Mouse (Mus musculus): ENCODE results near the gene Arhgap40. TPM values are rescaled to one million over a fixed set of nuclear protein-coding genes. Genes with fewer than 3 reads are reported as not detected.

Gene Arhgap40
- not detected for total RNA-seq (2022)

DNA sequence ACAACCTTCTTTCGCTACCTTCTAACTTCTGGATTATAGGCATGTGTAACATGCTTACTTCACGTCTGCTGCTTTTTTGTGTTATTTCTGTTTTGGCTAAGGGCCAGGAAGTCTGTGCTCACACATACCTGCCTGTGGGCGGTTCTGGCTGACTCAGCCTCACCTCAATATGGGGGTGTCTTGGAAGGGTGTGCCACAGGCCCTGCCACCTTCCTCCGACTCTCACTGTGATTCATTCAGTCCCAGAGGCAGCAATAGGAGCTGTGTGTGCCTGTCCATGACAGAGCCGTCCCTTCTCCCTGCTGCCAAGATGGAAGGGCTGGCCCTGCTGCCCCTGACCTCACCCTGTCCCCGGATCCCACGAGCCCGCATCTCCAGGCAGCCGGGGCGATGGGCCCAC lies at the start of gene Arhgap40:
Gene Arhgap40, plus strand, starts transcription at position 269 of the 400 bp plus-strand sequence.
- no peak for DNase-seq (ENCODE audit: low spot score in 2 of 2)

DNA sequence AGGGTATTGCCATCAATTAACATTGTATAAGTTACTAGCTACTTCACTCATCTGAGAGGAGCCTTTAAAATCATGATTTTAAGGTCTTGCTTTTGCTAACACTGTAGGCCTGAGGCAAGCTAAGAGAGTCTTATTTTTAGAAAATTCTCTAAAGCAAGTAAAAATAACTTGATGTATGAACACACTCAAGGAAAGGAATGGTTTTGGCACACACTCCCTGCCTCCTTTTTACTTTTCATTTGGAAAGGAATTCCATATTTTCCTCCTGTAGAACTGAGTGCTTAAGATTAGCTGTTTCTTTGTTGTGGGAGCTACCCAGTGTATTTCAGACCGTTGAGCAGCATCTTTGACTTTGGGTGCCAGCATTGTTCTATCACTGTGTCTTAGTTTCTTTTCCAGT lies 38.4 kb upstream of the Arhgap40 start:
- DNase-seq (ENCODE audit: low spot score in 2 of 2), result no peak

DNA sequence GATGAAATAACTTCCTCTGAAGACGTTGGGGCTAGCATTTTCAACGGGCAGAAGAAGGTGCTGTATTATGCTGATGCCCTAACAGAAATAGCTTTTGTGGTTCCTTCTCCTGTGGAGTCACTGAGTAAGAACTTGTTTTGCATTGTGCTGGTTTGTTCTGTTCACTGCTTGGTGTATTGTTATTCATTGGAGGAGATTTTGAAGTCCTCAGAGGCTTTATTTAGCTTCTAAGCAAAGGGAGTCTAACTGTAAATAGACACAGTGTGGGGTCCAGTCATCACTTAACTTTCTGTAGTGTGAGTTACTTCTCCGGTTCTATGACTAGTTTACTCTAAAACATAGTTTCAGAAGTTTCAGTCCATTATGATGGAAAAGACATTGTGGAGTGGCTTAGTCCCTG lies 35.0 kb upstream of the Arhgap40 start:
- no peak for DNase-seq (ENCODE audit: low spot score in 2 of 2)

DNA sequence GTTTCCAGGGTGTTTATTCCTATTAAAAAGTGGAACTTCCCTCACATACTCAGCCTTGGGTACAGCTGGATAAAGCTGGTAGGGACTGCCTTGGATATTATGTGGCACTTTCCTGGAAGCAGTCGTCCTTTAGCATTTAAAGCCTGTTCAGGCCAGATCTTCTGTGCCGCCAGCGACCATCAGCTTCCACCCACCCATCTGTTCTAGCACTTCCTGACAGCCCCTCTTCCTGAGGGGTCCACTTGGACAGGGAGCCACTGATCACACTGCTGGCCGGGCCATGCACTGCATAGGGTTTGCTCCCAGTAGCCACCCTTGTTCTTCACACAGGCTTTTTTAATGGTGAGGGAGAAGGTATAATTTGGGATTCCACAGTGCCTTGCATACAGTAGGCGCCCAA lies 14.1 kb upstream of the Arhgap40 start:
- no peak for DNase-seq (ENCODE audit: low spot score in 2 of 2)

DNA sequence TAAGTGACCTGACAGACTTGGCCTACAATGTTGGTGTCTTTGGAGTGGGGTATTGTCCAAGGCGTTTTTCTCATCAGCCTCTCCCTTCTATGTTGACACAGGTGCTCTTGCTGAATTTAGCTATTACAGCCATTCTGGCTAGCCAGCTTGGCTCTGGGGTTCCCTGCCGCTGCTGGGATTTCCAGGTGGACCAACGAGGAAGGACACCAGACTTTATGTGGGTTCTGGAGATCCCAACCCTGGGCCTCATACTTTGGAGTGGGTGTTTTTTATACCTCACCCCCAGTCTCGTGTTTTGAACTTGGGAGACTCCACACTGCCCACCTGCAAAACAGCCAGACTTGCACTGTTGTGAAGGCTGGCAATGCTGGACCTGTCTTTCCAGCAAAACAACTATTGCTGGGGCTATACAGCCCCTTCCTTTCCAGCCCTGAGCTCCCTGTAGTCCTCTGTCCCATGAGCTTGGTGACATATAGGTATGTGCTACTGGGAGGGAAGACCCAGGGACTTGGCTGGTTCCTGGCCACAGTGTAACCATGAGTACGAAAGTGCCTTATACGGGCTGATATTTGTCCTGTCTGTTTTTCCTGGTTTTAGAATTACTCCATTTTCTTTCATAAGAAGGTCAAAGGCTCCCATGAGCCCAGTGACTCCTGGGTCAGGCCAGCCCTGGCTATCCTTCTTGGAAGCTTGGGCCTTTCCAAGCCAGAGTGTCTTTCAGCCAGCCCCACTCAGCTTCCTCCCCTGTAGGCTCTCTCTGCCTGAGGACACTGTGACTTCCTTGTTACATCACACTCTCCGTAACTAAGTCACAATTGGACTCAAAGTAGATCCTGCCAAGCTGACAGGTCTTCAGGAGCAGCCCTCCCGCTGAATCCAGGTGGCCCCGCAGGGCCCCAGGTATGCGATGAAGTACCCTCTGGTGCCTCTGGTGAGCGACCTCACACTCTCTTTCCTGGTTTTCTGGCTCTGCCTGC lies 10.5 kb upstream of the Arhgap40 start, which contains the start of gene Adig:
Gene Adig, plus strand, starts transcription at position 777 of the 977 bp plus-strand sequence.
- no peak for DNase-seq (ENCODE audit: low spot score in 2 of 2)

DNA sequence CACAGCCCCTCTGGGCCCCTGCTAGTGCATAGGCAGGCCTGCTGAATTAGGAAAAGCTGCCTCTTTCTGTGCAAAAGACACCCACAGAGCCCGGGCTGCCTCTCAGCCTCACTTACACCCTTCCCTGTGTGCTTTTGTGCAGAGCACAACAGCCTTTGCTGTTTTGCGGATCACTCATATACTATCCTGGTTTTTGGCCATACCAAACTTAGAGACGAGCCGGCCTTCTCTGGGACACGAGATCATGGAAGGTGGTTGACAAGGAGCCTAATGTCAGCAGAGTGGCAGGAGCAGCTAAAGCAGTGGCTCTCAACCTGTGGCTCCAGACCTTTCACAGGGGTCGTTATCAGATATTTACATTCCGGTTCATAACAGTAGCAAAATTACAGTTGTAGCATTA lies 9.4 kb upstream of the Arhgap40 start:
- DNase-seq (ENCODE audit: low spot score in 2 of 2), result no peak

DNA sequence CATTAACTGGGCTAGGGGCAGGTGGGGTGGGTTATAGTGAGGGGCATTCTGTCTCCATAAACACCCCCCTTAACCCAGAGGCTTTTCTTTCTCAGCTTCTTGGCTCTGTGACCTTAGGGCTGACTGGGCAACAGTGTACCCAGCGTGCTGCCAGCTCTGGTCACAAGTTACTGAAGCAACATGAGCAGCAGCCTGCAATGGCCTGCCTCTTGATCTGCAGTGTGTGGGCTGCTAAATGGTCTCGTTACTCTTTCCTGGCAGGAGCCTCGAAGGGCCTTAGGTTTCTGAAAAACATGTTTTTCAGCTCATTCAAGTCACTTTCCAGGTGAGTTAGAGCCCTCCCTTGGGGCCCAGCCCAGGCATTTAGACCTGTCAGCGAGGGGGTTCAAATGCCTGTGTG lies 8.9 kb upstream of the Arhgap40 start:
- peak; percentile 30 to 58 for DNase-seq (ENCODE audit: low spot score in 2 of 2)

DNA sequence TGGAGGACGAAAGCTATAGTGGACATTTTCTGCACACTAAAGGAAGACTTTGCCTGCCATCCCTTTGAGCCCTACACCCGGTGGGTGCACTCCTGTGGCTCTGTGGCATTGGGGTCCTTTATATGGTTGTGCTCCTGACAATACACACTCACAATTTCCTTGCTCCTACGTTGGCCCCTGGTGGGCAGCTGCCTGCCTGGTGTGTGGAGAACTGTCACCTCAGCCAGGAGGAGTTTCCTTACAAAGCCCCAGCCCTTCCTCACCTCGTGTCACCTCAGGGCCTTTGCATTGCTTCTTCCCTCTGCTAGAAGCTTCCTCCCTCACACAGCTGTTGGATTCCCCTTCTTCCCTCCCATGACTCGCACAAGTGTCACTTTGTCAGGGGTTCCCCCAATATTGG lies 6.1 kb upstream of the Arhgap40 start:
- no peak for DNase-seq (ENCODE audit: low spot score in 2 of 2)

DNA sequence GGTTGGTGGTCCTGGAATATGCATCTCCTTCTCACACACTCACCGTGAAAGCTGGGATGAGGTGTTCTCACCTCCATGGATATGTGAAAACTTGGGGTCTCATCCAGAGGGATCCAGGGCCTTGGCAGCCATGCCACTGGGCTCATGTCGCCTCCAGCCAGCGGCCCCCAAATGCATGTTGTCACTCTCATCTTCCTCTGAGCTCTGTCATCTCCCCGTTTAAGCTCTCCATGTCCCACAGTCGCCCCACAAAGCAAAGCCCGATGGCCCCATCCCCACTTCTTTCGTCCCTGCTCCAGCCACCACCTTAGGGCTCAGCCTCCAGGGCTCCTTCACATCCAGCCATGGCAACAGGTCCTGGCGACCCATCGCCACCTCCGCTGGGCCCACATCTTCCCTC lies 5.5 kb upstream of the Arhgap40 start:
- no peak for DNase-seq (ENCODE audit: low spot score in 2 of 2)

DNA sequence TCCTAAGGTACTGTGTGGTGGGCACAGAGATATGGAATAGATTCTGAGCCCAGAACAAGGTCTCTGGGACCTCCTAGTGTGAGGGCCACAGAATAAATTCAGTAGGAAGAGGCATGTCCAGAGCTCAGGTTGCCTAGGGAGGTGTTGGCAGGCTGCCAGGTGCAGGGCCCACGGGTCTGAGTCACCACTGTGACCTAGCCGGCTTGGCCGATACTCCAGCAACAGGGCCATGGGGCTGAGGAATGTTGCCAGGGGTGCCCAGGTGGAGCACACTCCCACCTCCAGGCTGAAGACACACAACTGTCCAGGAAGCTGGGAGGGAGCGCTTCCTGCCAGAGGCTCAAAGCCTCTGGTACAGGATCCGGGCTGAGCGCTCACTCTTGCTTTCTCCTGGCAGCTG lies 1.9 kb upstream of the Arhgap40 start:
- DNase-seq (ENCODE audit: low spot score in 2 of 2), result no peak

DNA sequence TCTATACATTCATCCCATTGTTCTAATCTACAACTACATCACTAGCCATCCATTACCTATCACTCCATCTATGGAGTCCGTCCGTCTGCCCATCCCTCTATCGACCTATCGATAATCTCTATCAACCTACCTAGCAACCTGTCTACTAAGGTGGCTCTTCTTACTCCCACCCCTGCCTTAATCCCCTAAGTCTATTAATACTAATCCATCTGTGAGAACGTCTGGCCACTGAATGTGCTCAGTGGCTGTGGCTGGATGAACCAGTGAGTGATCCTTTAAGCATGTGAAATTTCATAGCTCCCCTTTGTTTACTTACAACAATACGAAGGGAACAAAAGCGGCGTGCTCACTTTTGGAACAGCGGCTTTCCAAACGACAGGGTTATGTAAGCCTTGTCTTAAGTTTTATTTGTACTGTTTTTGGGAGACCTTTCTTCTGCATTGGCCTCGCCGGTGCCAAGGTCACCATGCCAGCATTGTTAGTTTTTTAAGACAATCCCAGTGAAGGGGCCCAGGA lies 1.3 kb downstream of the Arhgap40 start:
- DNase-seq (ENCODE audit: low spot score in 2 of 2), result no peak

DNA sequence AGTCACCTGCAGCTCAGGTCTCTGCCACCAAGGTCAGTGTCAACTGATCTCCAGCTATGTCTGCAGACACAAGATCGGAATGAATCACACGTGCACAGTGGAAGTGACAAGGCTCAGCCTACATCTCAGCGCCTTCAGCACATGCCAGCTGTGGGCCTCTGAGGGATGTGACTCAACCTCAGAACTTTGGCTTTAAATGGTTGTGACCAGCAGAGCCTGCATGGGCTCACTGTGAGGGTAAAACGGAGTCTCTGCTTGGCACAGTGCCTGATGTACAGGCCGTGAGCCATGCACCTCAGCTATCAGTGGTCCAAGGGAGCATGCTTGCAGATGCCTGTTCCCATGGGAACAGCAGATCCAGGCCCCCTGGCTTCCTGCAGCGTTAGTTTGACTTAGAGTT lies 6.0 kb downstream of the Arhgap40 start:
- no peak for DNase-seq (ENCODE audit: low spot score in 2 of 2)

DNA sequence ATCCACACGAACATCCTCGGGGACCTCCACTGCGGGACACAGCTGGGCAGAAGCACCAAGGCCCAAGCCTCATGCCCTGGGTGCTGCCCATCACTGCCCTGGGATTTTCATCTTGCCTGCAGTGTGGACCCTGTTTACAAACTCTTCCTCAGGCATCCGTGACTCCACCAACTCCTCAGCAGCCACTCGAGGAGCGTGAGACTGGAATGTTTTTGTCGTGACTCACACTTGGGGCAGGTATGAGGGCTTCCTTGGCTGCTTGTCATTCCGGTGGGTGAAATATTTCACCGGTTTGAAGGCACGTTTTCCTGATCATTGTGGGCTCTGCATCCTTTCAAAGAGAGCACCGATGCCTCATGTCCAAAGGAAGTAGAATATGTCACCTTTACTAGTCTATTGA lies 6.5 kb downstream of the Arhgap40 start:
- no peak for DNase-seq (ENCODE audit: low spot score in 2 of 2)

DNA sequence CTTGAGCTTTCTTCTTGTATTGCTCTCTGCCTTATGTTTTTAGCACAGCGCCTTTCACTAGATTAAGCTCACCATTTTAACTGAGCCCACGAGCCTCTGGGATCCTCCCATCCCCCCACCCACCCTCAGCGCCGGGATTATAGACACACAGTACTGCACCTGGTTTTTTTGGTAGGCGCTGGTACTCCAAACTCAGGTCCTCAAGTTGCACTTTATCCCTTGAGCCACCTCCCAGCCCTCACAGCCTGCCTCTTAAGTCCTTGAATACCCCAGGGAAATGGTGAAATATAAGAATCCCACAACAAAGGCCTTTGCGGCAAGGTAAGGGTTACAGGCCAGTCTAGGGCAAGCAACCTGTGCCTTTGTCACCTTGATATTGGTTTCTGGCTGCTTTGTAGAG lies 7.2 kb downstream of the Arhgap40 start:
- DNase-seq (ENCODE audit: low spot score in 2 of 2), result no peak

DNA sequence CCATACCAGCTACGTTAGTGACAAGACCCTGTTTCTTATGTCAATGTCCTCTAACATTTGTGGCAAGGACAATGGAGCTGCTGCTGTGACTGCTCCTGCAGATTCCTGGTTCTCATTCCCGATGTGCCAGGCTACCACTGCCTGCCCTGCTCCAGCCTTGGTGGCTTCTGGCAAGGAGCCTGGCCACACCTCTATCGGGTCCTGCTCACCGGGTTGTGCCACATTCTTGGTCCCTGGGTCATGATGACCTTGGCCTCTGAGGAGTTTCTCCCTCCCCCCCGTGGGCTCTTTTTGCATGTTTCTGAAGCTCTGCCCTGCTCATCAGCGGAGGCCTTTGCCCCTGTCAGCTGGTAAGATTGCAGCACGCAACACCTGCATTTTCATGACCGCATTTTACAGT lies 10.5 kb downstream of the Arhgap40 start:
- DNase-seq (ENCODE audit: low spot score in 2 of 2), result no peak

DNA sequence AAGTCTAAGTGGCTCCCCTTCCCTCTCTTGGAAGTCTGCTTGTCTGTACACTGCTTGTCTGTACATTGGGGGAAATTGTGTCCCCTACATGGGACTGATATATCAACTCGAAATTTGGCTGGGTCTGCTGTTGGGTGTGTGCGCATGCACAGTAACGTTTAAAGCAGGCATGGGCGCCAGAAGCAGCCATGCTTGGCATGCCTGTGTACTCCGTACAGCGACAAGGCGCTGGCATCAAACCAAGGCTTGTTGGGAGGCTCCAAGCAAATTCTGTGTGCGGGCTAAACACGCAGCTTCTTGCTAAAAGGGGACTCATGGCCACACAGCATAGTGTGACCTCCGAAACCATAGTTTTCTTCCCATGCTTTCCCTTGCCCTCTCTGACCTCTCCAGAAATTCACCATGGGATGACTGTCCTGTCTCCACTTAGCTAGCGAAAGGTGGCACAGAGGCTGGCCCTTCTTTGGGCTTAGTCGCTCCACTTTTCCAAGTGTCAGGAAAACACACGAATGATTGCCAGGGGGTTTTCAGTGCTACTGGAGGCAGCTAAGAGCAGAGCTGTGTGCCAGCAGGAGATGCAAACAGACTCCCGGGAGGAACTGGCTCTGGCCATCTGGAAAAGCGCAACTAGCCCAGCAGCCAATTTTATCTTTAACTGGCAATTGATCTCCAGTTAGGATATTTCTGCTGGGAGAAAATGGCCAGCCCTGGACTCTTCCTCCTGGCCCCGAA lies 11.7 kb downstream of the Arhgap40 start:
- no peak for DNase-seq (ENCODE audit: low spot score in 2 of 2)

DNA sequence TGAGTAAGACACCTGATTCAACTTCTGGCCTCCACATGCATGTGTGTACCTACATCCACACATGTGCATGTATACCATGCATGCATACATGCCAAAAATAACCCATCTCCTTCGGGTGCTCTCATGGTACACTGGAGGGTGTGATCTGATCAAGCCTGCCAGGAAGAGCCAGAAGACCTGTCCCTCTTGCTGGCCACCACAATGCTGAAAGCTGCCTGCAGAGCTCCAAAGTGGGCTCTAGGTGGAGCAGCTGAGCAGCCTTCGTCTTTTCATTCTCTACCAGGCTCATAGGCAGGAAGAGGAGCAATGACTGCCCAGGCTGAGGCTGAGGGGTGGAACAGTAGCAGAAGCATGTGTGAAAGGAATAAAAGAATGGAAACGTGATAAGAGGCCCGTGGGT lies 21.5 kb downstream of the Arhgap40 start:
- no peak for DNase-seq (ENCODE audit: low spot score in 2 of 2)

DNA sequence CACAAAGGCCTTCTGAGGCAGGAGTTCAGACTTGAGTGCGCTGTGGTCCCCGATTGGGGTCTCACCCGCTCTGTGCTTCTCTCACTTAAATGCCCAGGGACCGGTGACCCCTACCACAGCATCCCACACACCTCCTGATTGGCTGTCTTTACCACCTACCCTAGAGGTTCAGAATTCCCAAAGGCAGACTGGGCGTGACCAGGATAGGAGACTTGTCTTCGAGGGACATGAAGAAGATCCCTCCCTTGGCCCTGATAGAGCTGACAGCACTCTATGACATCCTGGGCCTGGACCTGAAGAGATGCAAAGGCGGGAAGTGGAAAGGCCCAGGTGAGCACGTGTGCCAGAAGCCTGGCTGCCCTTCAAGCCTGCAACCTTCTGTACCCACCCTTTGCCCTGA lies 22.0 kb downstream of the Arhgap40 start:
- no peak for DNase-seq (ENCODE audit: low spot score in 2 of 2)

DNA sequence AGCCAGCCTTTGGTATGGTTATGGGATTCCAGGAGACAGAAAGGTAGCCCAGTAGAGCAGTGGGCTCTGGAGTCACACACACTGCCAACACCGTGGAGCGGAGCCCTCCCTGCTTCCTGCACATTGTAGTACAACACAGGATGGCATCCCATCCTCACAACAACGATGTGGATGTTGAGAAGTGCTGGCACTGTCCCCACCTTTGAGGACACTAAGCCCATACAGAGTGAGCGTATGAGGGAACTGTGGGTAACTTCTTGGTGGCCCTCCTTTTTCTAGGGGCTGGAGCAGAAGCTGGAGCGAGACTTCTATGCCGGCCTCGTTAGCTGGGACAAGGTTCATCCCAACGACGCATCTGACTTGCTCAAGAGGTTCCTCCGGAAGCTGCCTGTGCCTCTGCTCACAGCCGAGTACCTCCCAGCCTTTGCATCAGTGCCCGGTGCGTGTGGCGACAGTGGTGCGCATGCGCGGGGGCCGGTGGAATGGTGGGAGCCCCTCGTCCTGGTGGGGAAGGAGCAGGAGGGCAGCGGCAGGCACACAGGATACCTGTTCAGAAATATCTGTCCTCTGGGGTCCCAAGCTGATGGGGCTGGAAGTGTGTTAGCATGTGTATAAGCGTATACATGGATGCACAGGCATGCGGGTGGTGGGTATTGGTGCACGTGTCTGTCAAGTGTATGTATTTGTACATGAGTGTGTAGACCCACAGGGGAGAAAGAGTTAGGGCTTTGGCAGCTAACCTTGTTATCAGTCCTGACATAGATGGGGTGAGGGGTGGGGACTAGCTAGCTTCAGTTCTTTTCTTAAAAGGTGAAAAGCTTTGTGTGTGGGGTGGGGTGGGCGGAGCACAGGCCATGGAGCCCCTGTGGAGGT lies 27.1 kb downstream of the Arhgap40 start:
- no peak for DNase-seq (ENCODE audit: low spot score in 2 of 2)

DNA sequence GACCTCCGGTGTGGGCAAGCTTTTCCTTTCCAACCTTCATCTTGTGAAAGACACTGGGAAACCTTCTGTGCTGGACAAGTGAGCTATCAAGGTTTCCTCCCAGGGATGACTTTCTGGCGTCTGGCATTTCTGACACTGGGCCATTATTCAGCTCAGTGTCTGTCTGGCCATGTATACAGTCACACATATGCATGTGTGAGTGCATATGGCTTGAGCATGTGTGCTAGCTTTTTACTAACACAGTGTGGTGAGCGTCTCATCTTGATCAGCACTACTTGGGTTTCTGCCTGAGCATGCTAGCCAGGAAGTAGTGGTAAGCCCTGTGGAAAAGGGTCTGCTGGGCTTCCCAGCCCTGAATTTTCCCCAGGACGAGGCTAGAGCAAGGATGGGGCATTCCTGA lies 28.7 kb downstream of the Arhgap40 start:
- no peak for DNase-seq (ENCODE audit: low spot score in 2 of 2)

DNA sequence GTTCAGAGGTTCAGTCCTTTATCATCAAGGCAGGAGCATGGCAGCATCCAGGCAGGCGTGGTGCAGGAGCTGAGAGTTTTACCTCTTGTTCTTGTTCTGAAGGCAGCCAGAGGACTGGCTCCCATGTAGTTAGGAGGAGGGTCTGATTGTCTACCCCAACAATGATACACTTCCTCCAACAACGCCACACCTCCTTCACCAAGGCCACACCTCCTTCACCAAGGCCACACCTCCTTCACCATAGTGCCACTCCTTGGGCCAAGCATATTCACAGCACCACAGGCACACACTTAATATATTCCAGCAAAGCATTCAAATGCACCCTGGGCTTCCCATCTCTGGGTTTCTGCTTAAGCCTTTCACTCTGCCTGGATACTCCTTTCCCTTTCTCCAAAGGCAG lies 32.7 kb downstream of the Arhgap40 start:
- DNase-seq (ENCODE audit: low spot score in 2 of 2), result no peak

All from gastrocnemius, adult 8-10 months (tissue).